Mouse (Mus musculus) heart, postnatal 25 days (tissue): ENCODE data around the gene Zfp36. TPM values are rescaled to one million over a fixed set of nuclear protein-coding genes. Genes with fewer than 3 reads are reported as not detected.
"Not testable (repeated sequence)": the region's sequence is repeated elsewhere in the genome, so short reads cannot be mapped to it uniquely, and the experiment has no call there.

Source experiments
- DNase-seq: peaks from one replicate; pipeline ENCODE4 v3.0.0; 2022; ENCODE audit warnings: low spot score
- intact Hi-C: fragments of 180-260 bp; cut with DNase I; formaldehyde crosslinking; loops from one replicate; pipeline ENCODE4 v1.15.1; 2025
- total RNA-seq, 2 experiments: library from RNA; stranded (reverse); gene quantifications; 2 replicates each; pipeline ENCODE4 v1.2.3; 2021

The Zfp36 gene
- total RNA-seq: 10 to 100 TPM; 14.1 to 18.0 TPM

DNA sequence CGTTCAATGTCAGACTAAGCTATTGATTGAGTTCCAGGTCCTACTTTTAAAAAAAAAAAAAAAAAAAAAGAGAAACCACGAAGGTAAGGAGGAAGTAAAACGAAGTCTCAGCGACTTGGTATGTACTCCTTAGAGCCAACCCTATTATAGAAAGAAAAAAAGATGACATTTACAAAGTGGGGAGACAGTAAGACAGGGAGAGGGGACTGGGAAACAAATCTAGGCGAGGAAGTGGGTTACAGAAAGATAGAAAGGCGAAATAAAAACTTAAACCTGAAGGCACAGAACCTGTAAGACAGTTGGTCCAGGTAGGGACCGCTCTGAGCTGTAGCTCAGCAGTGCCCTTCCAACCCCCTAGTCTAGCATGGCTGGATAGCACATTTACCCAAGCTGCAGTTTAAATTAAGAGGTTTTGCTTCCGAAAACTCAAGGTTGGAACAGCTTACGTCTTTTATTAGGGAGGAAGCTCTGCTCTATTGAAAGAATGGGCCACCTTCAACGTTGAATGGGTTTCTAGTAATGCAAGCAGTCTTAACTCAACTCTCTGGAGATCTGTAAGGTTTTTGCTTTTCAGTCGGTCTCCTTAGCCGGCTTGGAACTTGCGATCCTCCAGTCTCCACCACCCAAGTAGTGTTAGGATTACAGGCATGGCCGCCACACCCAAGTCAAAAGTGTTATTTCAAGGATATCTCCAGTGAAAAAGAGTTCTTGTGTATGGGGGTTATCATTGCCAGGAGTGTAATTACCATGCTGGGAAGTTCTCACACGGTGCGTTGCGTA lies at the start of gene Zfp36:
Zfp36 (minus strand) TSS at position 17 of the 780 bp plus-strand sequence.
- no peak for DNase-seq
- intact Hi-C loops: no loop called here

DNA sequence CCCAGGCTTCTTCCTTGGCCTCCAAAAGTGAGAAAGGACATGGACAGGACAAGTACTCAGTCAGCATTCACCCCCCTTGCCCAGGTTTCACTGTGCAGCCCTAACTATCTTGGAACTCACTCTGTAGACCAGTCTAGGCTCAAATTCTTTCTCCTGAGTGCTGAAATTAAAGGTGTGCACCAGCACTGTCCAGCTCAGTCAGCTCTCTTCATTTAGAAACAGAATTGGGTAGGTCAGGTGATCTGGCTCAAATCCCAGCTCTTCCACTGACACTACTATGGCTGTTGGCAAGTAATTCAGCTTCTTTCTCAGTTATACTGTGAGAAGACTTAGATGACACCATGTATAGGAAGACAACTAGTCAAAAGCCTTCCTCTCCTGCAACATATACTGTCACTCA lies 47.7 kb upstream of the Zfp36 start:
- intact Hi-C loops: no loop called here
- DNase-seq: no peak

DNA sequence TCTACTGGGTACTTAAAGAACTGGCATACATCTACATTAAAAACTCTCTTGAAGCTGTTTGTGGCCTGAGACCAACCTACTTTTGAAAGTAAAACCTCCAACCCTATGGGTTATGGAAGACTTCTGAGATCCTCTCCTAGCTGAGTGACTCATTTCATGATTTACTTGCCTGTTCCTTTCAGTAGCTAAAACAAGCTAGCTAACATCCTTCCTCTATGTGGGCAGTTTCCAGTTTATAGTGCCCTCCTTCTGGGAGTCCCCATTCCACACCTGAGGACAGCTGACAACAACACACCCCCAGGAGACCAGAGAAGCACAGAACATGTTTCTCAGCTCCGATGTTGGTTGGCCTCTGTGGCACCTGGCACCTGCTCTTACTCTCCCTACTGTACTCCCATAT lies 43.0 kb upstream of the Zfp36 start:
- intact Hi-C loops: no loop called here
- DNase-seq: no peak

DNA sequence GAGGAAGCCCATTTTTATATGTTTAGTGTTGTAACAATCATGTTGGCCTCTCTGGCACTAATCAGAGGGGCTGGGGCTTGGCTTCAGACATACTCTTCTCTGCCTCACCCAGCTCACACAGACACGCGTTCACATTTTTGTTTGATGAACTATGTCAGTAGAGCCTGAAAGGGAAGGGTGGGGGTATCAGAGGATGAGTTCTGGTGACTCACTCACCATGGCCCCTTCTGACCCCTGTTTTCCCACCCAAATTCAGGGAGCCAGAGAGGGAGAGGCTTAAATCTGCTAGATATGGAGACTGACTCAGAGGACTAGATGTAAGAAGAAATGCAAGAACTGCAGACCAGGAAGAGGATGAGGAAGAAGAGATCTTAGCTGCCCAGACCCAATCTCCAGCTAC lies 39.4 kb upstream of the Zfp36 start:
- no peak for DNase-seq

DNA sequence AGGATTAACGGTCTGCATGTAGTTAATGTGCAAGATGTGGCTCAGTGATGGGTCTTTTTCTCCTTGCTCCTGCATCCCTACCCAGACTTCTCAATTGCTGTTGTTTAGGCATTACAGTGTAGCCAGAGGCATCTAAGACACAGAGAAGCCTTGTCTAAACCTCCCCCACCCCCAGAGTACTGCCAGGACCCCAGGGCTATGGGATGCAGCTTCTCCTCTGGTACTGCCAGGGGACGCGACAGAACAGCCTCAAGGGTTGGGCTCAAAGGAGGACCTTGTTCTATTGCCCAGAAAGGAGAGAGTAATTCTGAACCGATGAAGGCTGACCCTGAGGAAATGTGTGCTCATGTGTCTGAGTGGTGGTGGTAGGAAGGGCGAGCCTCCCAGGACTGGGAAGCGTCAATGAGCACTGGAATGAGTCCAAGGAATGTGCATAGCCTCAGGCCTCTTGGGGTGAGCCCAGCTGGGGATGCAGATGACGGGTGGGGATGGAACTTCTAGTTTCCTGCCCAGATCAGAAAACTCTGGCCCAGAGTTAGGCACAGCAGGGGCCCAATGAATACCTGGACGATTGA lies 38.1 kb upstream of the Zfp36 start:
- DNase-seq: peak; percentile 76
- intact Hi-C loops: no loop called here

More for the DNA sequence above, 39.4 kb upstream of the Zfp36 start:
- intact Hi-C loops: no loop called here

DNA sequence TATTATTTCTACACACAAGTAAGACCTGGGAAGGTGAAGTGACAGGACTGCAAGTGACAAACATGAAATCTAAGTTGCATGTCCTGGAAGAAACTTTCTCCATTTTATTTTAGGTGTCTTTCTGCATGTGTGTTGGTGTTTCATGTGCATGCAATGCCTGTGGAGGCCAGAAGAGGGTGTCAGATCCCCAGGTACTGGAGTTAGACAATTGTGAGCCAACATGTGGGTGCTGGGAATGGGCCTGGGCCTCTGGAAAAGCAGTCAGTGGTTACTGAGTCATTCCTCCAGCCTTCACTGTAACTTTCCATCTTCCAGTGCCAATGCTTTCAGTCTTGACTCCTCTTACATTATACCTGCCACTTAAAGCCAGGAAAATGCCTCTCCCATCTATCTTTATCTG lies 37.3 kb upstream of the Zfp36 start:
- intact Hi-C loops: no loop called here
- no peak for DNase-seq

DNA sequence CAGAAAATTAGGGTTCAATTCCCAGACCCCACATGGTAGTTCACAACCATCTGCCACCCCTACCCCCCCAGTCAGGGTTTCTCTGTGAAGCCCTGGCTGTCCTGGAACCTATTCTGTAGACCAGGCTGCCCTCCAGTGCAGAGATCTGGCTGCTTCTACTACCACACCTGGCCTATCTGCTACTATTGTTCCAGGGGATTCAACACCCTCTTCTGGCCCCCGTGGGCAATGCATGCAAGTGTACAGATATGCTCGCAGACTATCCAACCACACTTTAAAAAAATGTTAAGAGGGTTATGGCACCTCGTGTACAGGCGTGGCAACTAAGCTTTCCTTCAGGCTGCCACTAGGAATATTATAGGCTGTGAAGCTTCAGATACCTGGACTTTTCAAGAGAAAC lies 32.8 kb upstream of the Zfp36 start:
- no peak for DNase-seq

DNA sequence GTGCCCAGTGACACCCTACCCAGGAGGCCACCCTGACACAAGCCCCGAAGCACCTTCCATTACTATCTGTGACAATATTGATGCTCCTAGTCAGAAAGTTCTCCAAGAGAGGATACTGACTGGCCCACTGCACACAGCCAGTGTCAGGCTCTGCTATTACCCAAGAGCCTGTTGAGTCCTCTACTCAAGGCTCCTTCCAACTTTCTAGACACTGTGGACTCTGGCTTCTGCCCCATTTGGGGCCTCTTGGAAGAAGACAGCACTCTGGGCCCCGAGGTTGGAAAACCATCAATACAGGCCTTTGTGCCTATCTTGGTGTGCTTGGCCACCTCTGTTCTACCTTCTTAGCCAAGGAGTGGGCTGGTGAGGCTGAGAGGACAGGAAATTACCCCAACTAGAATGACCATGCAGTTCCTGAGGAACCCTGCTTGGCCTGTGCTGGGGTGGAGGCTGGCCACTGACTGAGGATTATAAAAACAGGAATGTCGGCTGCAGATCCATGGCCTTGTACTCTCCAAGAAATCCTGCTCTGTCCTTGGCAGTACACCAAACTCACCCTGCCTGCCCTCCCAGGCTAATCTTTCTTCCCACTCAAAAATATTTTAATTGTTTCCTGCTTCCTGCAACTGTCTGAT lies 30.9 kb upstream of the Zfp36 start:
- DNase-seq: peak; percentile 83
- intact Hi-C loops: no loop called here

More for the DNA sequence above, 32.8 kb upstream of the Zfp36 start:
- intact Hi-C loops: no loop called here

DNA sequence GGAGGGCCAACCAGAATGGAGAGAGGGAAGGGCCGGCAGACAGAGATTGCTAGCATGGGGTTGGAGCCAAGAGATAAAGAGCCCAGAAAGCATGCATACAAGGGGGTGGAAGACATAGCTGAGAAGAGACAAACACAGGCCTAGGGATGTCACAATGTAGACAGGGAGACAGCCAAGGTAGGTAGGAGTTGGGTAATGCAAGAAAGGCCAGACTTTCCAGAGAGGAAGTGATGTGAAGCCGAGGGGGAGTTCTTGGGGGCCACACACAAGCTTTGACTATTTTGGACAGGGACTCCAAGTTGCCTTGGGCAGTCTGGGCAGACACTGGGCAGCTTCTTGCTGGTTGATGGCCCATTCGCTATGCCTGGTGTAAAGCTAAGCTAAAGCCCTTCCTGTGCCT lies 21.9 kb upstream of the Zfp36 start:
- no peak for DNase-seq
- intact Hi-C loops: no loop called here

DNA sequence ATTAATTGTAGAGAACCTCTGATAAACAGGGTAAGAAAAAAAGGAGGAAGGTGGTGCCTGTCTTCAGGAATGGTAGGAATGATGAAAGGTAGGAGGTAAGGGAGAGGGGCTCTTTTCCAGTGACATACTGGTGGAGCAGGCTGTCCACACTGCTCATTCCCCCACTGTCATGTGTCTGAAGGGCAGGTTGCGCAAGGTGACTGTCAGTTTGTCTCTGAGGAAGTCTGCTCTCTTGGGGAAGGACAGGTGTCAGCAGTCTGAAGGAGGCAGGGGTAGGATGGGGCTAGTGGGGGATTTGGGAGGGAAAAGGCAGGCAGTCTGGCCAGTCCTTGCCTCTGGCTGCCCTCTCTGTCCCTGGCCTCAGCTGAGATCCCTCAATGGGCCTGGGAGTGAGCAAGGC lies 21.0 kb upstream of the Zfp36 start:
- intact Hi-C loops: no loop called here
- DNase-seq: no peak

DNA sequence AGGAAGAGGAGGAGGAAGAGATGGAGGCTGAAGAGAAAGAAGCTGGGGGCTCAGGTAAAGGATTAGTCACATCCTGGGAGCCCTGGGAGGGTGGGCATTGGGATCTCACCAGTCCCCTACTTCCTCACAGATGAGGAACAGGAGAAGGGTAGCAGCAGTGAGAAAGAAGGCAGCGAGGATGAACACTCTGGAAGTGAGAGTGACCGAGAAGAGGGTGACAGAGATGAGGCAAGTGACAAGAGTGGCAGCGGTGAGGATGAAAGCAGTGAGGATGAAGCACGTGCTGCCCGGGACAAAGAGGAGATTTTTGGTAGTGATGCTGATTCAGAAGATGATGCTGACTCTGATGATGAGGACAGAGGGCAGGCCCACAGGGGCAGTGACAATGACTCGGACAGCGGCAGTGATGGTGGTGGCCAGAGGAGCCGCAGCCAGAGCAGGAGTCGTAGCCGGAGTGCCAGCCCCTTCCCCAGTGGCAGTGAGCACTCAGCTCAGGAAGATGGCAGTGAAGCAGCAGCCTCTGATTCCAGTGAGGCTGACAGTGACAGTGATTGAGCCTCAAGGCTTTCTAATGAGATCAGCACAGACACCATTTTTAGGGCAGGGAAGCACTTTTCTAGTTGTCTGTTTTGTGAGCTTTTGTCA lies 18.8 kb upstream of the Zfp36 start:
- intact Hi-C loops: no loop called here
- DNase-seq: no peak

DNA sequence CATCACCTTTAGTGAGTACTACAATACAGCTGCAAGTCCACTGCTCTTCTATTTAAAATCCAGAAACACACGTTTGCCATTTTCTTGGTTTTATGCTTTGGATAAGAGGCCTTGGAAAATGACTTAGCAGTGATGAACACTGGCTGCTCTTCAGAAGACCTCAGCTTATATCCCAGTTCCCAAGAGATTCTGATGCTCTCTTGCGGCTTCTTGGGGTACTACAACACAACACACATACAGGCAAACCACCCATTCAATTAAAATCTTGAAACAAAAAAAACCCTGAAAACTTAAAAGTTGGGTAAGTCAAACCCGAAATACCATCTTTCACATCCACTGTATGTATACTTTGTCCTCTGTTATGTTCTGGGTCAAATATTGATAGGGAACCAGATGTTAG lies 17.9 kb upstream of the Zfp36 start:
- no peak for DNase-seq
- intact Hi-C loops: no loop called here

DNA sequence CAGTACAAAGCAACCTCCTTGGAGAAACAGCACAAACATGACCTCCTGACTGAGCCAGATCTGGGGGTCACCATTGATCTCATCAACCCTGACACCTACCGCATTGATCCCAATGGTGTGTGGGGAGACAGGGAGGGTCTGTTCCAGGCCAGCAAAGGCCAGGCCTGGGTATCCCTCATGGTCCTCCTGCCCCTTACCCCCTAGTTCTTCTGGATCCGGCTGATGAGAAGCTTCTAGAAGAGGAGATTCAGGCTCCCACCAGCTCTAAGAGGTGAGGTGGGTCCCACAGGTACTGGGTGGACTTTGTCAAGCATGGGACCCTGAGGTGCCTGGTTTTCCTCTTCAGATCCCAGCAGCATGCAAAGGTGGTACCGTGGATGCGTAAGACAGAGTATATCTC lies 15.4 kb upstream of the Zfp36 start:
- no peak for DNase-seq
- intact Hi-C loops: no loop called here

DNA sequence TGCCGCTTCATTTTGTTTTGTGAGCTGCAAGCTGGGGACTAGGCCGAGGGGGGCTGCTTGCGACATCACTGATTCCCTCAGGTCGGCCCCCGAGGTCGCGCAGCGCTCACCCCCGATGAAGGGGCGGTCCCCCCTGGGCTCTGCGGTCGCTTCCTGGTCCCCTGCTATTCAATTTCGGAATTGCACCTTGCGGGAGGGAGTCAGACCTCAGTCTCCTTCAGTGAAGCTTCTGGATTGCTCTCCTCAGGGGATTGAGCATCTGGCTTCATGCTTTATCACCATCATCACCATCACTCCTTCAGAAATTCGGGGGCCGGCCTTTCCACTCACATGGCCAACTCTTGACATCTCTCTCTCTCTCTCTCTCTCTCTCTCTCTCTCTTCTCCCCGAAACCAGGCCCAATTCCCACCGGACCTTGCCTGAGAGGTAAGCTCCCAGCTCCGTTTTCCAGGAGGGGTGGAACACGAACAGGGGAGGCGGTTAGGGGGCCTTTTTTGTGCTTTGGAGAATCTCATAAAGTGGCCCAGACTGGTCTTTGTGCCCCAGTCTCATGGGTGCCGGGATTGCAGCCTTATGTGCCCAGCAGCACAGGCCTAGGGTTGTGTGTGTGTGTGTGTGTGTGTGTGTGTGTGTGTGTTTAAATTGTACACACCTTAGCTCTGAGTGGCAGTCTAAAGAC lies 13.4 kb upstream of the Zfp36 start:
- DNase-seq: no peak
- intact Hi-C loops: loop anchor here (2.0 kb wide), 1 partner anchor 41 kb away; no protein-coding TSS in a partner anchor

DNA sequence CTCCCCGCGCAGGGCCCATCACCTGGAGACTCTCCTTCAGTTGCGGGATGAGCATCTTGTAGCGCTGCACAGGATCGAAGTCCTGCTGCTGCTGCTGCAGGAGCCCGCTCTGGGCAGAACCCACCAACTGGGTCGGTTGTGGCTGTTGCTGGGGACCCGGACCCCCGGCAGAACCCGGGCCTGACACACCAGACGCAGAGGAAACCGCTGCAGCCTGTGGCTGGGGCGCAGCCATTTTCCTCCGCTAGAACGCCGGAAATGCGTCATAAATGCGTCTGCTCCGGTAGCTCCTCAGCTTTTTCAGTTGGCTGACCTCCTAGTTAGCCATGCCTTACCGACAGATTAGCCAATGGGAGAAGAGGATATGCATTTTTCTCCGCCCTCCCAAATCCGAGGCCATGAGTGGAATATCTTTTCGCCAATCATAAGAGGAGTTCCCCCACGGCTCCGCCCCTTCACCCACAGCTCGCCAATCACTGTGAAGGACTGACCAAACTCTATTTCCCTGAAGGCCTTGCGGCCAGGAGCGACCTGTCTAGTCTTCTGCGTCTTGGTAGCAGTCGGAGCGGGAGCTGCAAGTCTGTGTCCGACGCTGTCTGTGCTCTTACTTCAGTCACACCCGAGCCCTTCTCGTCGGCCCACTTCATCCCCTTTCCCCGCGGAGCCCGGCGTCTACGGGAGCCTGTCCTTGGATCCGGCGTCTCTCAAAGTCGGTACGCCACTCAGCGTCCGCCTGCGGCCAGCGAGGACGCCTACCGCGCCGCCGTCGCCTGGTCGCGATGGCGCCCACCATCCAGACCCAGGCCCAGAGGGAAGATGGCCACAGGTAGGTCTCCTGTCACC lies 12.6 kb upstream of the Zfp36 start, which contains the start of the genes Med29 and Paf1:
Med29 (minus strand) TSS at position 280 of the 843 bp plus-strand sequence.
Paf1 (plus strand) TSS at position 523 of the 843 bp plus-strand sequence.
- intact Hi-C loops: loop anchor here (2.0 kb wide), 1 partner anchor 42 kb away; no protein-coding TSS in a partner anchor
- peak; percentile 98 for DNase-seq

DNA sequence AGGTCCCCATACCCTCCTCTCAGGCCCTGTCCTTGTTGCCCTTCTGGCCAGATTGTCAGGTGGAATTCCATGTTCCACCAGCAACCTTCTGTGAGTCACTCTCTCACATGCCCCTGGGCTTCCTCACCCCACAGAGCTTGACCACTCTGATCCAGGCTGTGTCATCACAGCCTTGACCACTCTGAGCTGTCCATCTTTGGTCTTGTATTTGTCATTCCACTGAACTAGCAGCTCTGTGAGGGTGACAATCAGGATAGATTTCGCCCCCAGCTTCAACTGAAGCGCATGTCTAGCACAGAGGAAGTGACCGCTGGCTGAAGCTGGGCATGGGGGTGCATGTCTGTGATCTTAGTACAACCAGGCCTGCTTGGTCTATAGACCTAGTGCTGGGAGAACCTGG lies 10.3 kb upstream of the Zfp36 start:
- intact Hi-C loops: no loop called here
- DNase-seq: no peak

DNA sequence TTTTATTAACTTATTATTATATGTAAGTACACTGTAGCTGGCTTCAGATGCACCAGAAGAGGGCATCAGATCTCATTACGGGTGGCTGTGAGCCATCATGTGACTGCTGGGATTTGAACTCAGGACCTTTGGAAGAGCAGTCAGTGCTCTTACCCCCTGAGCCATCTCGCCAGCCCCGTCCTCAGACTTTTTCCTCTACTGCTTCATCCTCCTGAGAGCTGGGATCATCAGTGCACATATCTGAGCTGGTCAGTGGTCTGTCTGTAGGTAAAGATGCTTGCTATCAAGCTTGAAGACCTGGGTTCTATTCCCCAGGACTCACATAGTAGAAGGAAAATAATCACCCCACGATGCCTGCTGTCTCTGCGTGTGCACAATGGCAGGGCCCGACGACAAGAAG lies 7.3 kb upstream of the Zfp36 start:
- intact Hi-C loops, DNase-seq: not testable (repeated sequence)

DNA sequence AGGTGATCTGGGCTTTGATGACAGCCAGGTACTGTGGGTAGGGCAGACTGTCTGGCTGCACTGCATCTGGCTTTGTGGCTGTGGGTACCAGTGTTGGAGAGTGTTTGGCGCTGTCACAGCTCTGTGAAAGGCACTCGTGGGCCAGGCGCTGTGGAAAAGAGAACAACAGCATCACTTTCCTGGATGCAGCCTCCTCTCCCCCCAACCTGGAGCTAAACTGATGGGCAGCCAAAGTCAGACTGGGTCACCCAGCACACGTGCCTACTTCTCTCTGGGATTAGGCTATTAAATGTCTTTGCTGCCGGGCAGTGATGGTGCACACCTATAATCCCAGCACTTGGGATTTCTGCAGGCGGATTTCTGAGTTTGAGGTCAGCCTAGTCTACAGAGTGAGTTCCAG lies 6.8 kb upstream of the Zfp36 start:
- intact Hi-C loops: loop anchor here (1.0 kb wide), 1 partner anchor 14 kb away; no protein-coding TSS in a partner anchor

DNA sequence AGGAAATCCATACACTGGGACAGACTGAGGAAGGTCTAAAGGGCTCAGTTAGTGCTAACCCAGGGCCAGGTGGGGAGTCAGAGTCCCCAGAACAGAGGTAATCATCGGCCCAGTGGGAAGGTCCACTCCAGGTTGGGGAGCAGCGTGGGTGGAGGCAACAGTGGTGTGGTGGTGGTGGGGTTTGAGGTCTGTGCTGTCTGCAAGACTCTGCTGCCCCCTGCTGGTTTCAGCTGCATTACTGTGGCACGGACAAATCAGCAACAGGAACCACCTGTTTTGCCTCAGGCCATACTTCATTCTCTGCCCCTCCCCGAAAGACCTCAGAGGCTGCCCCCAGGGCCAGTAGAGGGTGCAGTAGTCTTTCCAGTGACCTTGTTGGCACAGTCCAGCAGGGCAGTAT lies 6.4 kb upstream of the Zfp36 start:
- DNase-seq: peak; percentile 64
- intact Hi-C loops: loop anchor here (1.0 kb wide), 1 partner anchor 13 kb away; no protein-coding TSS in a partner anchor

More for the DNA sequence above, 6.8 kb upstream of the Zfp36 start:
- DNase-seq: not testable (repeated sequence)
